Mouse (Mus musculus) hindbrain, embryonic 14.5 days (tissue): ENCODE measurements around the gene Ttyh3. TPM values are rescaled to one million over a fixed set of nuclear protein-coding genes. Genes with fewer than 3 reads are reported as not detected.
A peak's percentile ranks its signal among the peaks of the same experiment; 100 is the strongest.

Experiments used
- ATAC-seq: fragments of 200-750 bp; cut with Nextera tagmentation; 2 replicates; pipeline ENCODE4 v1.8.0; 2017; ENCODE audit warnings: moderate number of reproducible peaks, mild to moderate bottlenecking, moderate TSS enrichment, moderate library complexity; ENCODE audit not compliant: low FRiP score
- DNase-seq: peaks from one replicate; pipeline ENCODE4 v3.0.0-alpha.2; 2015; ENCODE audit warnings: low spot score
- H3K27ac ChIP-seq: fragments of 300-500 bp; sonication (generic); 2 replicates; pipeline ENCODE4 v1.5.1; 2014; ENCODE audit warnings: mild to moderate bottlenecking, moderate library complexity
- H3K27me3 ChIP-seq: fragments of 300-500 bp; sonication (generic); 2 replicates; pipeline ENCODE4 v1.6.1; 2014; ENCODE audit warnings: mild to moderate bottlenecking, low read length, mixed read lengths; ENCODE audit not compliant: control insufficient read depth, insufficient read depth
- H3K36me3 ChIP-seq: fragments of 300-500 bp; sonication (generic); replicated peaks from 2 replicates; pipeline ENCODE4 v1.6.1; 2014; ENCODE audit not compliant: control insufficient read depth, insufficient read depth
- H3K4me1 ChIP-seq: fragments of 300-500 bp; sonication (generic); replicated peaks from 2 replicates; pipeline ENCODE4 v1.6.1; 2014; ENCODE audit warnings: antibody characterized with exemption, low read length, mixed read lengths; ENCODE audit not compliant: control insufficient read depth, insufficient read depth
- H3K4me2 ChIP-seq: fragments of 300-500 bp; sonication (generic); replicated peaks from 2 replicates; pipeline ENCODE4 v1.6.1; 2014; ENCODE audit warnings: mild to moderate bottlenecking, moderate library complexity
- H3K4me3 ChIP-seq: fragments of 300-500 bp; sonication (generic); replicated peaks from 2 replicates; pipeline ENCODE4 v1.5.1; 2014; ENCODE audit warnings: mild to moderate bottlenecking, low read length
- H3K9ac ChIP-seq: fragments of 300-500 bp; sonication (generic); 2 replicates; pipeline ENCODE4 v1.6.1; 2014
- H3K9me3 ChIP-seq: fragments of 300-500 bp; sonication (generic); 2 replicates; pipeline ENCODE4 v1.6.1; 2016; ENCODE audit warnings: low read length; ENCODE audit not compliant: control insufficient read depth
- WGBS: fragments of 180-500 bp; shearing (Covaris S2); extraction: QIAGEN DNeasy Blood & Tissue Kit; methylation state at CpG from one replicate; pipeline ENCODE4 v1.1.7; 2014; 5-methylcytosine and 5-hydroxymethylcytosine counted together
- polyA plus RNA-seq: library from polyadenylated mRNA; unstranded; fragments of >200 nt; fragmentation: Nextera tagmentation; extraction: Ambion mirVana; gene quantifications from 2 replicates; pipeline ENCODE4 v1.2.1, GENCODE M21; 2014

The Ttyh3 gene
- polyA plus RNA-seq, 1 experiment from 2014 or later: 95.0 TPM

DNA sequence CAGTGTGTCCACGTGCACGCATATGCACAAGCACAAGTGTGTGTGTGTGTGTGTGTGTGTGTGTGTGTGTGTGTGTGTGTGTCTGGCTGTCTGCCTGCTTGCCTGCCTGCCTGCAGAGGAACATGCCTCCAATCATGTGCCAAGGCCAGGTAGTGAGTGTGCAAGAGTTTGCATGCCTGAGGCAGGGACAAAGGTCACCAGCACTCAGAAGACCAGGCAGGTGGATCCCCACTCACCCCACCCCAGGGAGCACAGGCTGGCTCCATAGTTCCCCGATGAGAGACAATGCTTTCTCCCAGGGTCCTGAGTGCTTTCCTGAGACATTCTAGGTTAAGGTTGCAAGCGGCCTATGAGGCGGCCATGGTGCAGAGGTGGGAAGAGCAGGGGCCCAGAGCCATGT is 24.6 kb downstream of the Ttyh3 start:
- Histone ChIP-seq H3K4me1 (no peaks in the 10 kb centered on the region), H3K36me3 (peaks cover 80% of the 10 kb centered on the region), H3K4me2 (no peak overlapping the region), H3K4me3 (no peak overlapping the region), H3K9ac (no peak overlapping the region), H3K27ac (no peak overlapping the region), H3K9me3 (no peaks in the 10 kb centered on the region), H3K27me3 (no peaks in the 10 kb centered on the region)
- DNase-seq (no peak), ATAC-seq (no peak)
- WGBS: 98% methylated on average over 5 of the region's 5 CpGs

GRCm38 (mm10) chr5:140623791-140624190 is 25.0 kb downstream of the Ttyh3 start:
- Histone ChIP-seq H3K27me3 (no peaks in the 10 kb centered on the region), H3K9me3 (no peaks in the 10 kb centered on the region), H3K36me3 (peaks cover 75% of the 10 kb centered on the region), H3K27ac (no peak overlapping the region), H3K4me1 (no peaks in the 10 kb centered on the region), H3K4me3 (no peak overlapping the region), H3K9ac (no peak overlapping the region), H3K4me2 (no peak overlapping the region)
- DNase-seq (no peak), ATAC-seq (no peak)
- WGBS: 84% methylated on average over 4 of the region's 4 CpGs

DNA sequence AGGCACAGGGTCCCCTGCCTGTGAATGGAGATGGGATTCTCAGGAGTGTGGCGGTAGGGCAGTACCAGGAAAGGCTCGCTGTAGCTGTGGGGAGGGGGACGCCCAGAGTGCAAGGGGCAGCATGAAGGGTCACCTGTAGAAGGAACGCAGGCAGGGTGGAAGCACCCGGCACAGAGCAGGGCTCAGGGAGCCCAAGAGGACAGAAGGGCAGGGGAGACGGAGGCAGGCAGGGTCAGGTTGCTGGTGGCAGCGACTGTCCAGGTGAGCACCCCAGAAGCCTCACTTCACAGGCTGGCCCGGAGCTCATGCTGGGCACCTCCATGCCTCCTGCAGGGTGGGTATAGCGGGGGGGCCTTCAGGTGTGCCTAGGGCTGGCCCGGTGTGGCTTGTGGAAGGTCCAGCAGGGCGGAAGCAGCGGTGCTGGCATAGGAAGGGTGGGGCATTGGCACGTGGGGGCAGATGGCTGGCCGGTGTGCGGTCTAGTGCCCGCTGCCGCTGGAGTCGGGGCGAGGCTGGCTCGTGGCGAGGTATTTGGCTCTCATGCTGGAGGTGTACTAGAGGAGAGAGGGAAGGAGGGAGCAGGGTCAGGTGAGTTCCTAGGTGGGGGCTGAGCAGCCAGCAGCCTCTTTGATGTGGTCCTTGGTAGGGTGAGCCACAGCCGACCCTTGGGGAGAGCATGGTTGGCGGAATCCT is 25.7 kb downstream of the Ttyh3 start:
- Histone ChIP-seq H3K27ac (no peak overlapping the region), H3K4me3 (no peak overlapping the region), H3K36me3 (peaks cover 69% of the 10 kb centered on the region), H3K4me2 (no peak overlapping the region), H3K9ac (no peak overlapping the region), H3K27me3 (no peaks in the 10 kb centered on the region), H3K4me1 (no peaks in the 10 kb centered on the region), H3K9me3 (no peaks in the 10 kb centered on the region)
- DNase-seq: no peak
- 95% methylated on average over 23 of the region's 23 CpGs for WGBS
- no peak for ATAC-seq

- 66% methylated on average over 10 of the region's 10 CpGs for WGBS
- Histone ChIP-seq H3K27me3 (no peaks in the 10 kb centered on the region), H3K4me3 (no peak overlapping the region), H3K36me3 (peaks cover 53% of the 10 kb centered on the region), H3K4me1 (no peaks in the 10 kb centered on the region), H3K9me3 (no peaks in the 10 kb centered on the region), H3K27ac (no peak overlapping the region), H3K9ac (no peak overlapping the region), H3K4me2 (no peak overlapping the region)
- no peak for ATAC-seq
- no peak for DNase-seq
These were observed 27.3 kb downstream of the Ttyh3 start for GRCm38 (mm10) chr5:140621517-140621916.

- WGBS: 57% methylated on average over 9 of the region's 9 CpGs
These were observed 27.7 kb downstream of the Ttyh3 start for GRCm38 (mm10) chr5:140621092-140621491.

GRCm38 (mm10) chr5:140619895-140620736 is 28.7 kb downstream of the Ttyh3 start:
- WGBS: 54% methylated on average over 7 of the region's 7 CpGs
- no peak overlapping the region for H3K9ac ChIP-seq
- ATAC-seq (peak; percentile 22), DNase-seq (no peak)
- no peaks in the 10 kb centered on the region for H3K9me3 ChIP-seq
- H3K4me1 ChIP-seq: no peaks in the 10 kb centered on the region
- H3K27me3 ChIP-seq: no peaks in the 10 kb centered on the region
- no peak overlapping the region for H3K4me3 ChIP-seq
- H3K36me3 ChIP-seq: peaks cover 46% of the 10 kb centered on the region
- H3K27ac ChIP-seq: peak overlapping the region; percentile 33; the same call in 1 of the 2 replicates
- H3K4me2 ChIP-seq: no peak overlapping the region

More at GRCm38 (mm10) chr5:140621092-140621491, 27.7 kb downstream of the Ttyh3 start:
- H3K9ac ChIP-seq: no peak overlapping the region
- no peak overlapping the region for H3K4me2 ChIP-seq
- H3K9me3 ChIP-seq: no peaks in the 10 kb centered on the region
- H3K27ac ChIP-seq: peak overlapping the region; percentile 49; the same call in 1 of the 2 replicates
- no peak overlapping the region for H3K4me3 ChIP-seq
- no peaks in the 10 kb centered on the region for H3K27me3 ChIP-seq
- ATAC-seq (no peak), DNase-seq (no peak)
- H3K36me3 ChIP-seq: peaks cover 52% of the 10 kb centered on the region
- H3K4me1 ChIP-seq: no peaks in the 10 kb centered on the region

DNA sequence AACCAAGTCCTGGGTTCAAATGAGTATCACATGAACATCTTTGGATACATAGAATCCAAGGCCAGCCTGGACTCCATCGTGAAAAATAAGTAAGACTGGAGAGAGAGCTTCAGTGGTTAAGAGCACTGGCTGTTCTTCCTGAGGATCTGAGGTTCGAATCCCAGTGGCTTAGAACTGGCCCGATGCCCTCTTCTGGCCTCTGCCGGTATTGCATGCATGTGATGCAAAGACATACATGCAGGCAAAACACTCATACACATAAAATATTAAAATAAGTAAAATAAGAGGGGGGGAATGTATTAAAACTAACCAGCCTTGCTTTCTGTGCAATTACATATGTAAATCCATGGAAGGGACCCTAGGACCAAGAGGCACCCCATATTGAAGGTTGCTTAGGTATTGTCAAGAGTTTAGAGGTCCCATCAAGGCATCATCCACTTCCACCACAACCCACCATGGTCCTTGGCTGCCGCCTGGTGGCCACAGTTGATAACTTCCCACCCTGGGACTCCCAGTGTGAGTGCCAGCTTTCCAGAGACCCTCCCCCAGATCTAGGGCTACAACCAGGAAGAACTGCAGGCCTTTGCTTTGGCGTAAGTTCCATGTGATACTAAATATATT is 29.6 kb downstream of the Ttyh3 start:
- no peak overlapping the region for H3K4me2 ChIP-seq
- peaks cover 41% of the 10 kb centered on the region for H3K36me3 ChIP-seq
- WGBS: 20% methylated on average over 6 of the region's 6 CpGs
- H3K4me3 ChIP-seq: no peak overlapping the region
- DNase-seq (peak; percentile 76), ATAC-seq (peak; percentile 19; the same call in 1 of the 2 replicates)
- H3K9ac ChIP-seq: no peak overlapping the region
- H3K4me1 ChIP-seq: no peaks in the 10 kb centered on the region
- H3K27ac ChIP-seq: no peak overlapping the region
- no peaks in the 10 kb centered on the region for H3K27me3 ChIP-seq
- no peaks in the 10 kb centered on the region for H3K9me3 ChIP-seq

GRCm38 (mm10) chr5:140617714-140618113 is 31.1 kb downstream of the Ttyh3 start:
- no peak overlapping the region for H3K4me2 ChIP-seq
- H3K9me3 ChIP-seq: no peaks in the 10 kb centered on the region
- no peaks in the 10 kb centered on the region; the same call in 1 of the 2 replicates for H3K4me1 ChIP-seq
- H3K4me3 ChIP-seq: no peak overlapping the region
- H3K36me3 ChIP-seq: peaks cover 40% of the 10 kb centered on the region
- DNase-seq (no peak), ATAC-seq (no peak)
- no peaks in the 10 kb centered on the region for H3K27me3 ChIP-seq
- H3K9ac ChIP-seq: no peak overlapping the region
- no peak overlapping the region for H3K27ac ChIP-seq
- 81% methylated on average over 5 of the region's 5 CpGs for whole genome bisulfite sequencing

- H3K4me3 ChIP-seq: no peak overlapping the region
- peaks cover 4% of the 10 kb centered on the region; the same call in 1 of the 2 replicates for H3K27me3 ChIP-seq
- DNase-seq (no peak), ATAC-seq (no peak)
- H3K36me3 ChIP-seq: peaks cover 35% of the 10 kb centered on the region
- H3K4me1 ChIP-seq: peaks cover 9% of the 10 kb centered on the region
- no peak overlapping the region for H3K9ac ChIP-seq
- WGBS: 71% methylated on average over 9 of the region's 9 CpGs
- peak overlapping the region; percentile 32; the same call in 1 of the 2 replicates for H3K27ac ChIP-seq
- H3K4me2 ChIP-seq: no peak overlapping the region
- H3K9me3 ChIP-seq: no peaks in the 10 kb centered on the region
These were observed 32.1 kb downstream of the Ttyh3 start for GRCm38 (mm10) chr5:140616691-140617090.
